Mouse (Mus musculus) Patski (cell line): ENCODE measurements at regions not wholly inside any gene's neighbourhood (a gene's known extent, or its start where the extent isn't known, plus 50 kb on each side); places are given as distances from the start of the nearest gene placed in this dataset.

ENCODE experiments used
- ATAC-seq: fragments of 100-300 bp; one replicate; pipeline ENCODE4 v1.8.0; 2021
- CTCF ChIA-PET: fragments of 350-600 bp; sonication (Branson Sonifier 250); formaldehyde crosslinking; loops from one replicate; lab custom pipeline; 2022; ENCODE audit warnings: inconsistent platforms; lab: Charles Lee
- POLR2A ChIA-PET: fragments of 350-600 bp; sonication (Branson Sonifier 250); formaldehyde crosslinking; loops from one replicate; lab custom pipeline; 2022; ENCODE audit warnings: antibody characterized with exemption, inconsistent platforms; lab: Charles Lee
- DNase-seq: peaks from one replicate; pipeline ENCODE4 v3.0.0-alpha.2; 2011; ENCODE audit warnings: low read depth, low spot score
- H3K27me3 ChIP-seq: fragments of 371-371 bp; one replicate; pipeline ENCODE4 v1.5.1; 2021
- CTCF ChIP-seq: fragments of 100-300 bp; IDR thresholded peaks from one replicate; pipeline ENCODE4 v1.5.1; 2021
- in situ Hi-C: fragments of 300-500 bp; cut with MboI; formaldehyde crosslinking; loops from 3 replicates; pipeline ENCODE4 v1.11.1; 2018; ENCODE audit warnings: low pct_unique_long_range_greater_than_20kb, mixed read lengths

DNA sequence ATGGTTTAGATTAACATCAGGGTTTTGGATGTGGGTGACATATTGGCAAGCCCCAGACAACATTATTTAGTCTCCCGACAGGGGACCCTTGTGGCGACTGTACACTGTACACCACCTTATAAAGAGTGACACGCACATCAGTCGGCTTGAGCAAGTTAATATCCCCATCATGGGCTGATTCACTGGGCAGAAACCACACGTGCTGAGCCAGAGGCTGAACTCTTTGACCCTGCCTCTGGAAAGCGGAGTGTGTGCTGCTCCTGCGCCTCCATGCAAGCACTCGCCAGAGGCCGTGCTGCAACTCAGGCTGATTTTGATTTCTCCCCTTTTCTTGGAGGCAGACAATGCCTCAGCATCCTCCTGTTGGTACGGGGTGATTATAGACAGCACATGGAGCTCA, 125.2 kb upstream of the Msx2 start:
- POLR2A ChIA-PET, result no interaction called here
- CTCF ChIA-PET, result no interaction called here
- no peak for TF ChIP-seq CTCF
- DNase-seq (no peak), ATAC-seq (no peak)
- peaks cover 27% of the 10 kb centered on the region for H3K27me3 ChIP-seq
- in situ Hi-C loops, result no loop called here

DNA sequence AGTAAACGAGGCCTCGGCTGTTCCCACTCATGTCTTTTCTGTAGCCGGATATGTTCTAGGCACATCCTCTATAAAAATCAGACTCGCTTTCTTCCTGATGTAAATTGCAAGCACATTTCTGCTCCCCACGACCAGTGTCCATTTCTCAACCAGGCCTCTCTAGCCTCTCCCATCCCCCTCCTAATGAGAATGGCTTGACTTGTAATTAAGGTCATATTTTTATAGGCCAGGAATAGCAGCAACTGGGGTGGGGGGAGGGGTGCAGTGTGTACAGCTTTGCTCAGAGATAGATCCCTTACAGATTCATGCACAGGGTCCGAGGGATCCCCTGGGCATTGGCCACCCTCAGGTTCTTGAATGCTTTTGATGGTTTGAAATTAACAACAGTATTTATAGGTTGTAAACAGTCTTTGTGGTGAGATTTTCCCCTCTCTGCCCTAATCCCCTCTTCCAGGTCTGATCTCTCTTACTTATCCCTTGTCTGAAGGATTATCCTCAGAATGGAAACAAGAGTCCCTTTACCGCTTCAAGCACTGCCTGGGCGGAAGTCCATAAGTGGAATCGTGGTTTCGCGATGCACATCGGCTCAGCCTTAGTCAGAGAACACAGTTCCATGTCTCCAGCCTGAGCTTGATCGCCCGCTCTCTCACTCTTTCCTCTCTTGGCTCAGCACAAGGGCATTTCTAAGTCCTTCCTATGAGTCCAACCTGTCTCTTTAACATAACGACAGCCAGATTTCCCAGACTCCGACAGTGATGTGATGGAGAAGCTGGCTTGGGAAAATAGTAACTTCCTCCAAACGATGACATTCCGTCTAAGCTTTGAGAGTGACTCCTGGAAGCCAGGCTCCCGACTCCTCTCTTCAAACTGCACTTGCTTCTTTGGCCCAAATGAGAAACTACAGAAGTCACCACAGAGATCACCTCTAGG, 124.3 kb upstream of the Msx2 start:
- ATAC-seq (no peak), DNase-seq (no peak)
- POLR2A ChIA-PET, result no interaction called here
- CTCF ChIA-PET, result no interaction called here
- H3K27me3 ChIP-seq, result peaks cover 21% of the 10 kb centered on the region
- in situ Hi-C loops, result no loop called here
- TF ChIP-seq CTCF, result no peak

DNA sequence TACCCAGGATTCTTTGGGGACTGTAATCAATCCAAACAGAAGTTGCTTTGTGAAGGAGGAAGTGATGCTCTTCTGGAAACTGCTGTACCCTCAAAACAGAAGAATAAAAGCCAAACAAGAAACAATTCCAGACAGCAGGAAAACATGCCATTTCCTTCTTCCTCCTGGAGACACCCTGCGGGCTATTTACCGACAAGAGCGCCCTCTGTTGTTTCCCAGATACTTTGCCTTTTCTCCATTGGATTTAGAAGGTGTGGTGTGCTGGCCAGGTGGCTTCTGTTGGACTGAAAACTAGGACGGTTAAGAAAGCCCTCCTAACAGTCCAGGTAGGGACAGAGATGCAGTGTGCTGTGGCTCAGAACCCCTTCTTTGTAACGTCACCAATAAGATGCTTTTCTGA, 119.9 kb upstream of the Msx2 start:
- peaks cover 11% of the 10 kb centered on the region for H3K27me3 ChIP-seq
- peak; percentile 60 for TF ChIP-seq CTCF
- in situ Hi-C loops, result no loop called here
- no peak for ATAC-seq
- no peak for DNase-seq
- ChIA-PET POLR2A (no interaction called here), CTCF (no interaction called here)

DNA sequence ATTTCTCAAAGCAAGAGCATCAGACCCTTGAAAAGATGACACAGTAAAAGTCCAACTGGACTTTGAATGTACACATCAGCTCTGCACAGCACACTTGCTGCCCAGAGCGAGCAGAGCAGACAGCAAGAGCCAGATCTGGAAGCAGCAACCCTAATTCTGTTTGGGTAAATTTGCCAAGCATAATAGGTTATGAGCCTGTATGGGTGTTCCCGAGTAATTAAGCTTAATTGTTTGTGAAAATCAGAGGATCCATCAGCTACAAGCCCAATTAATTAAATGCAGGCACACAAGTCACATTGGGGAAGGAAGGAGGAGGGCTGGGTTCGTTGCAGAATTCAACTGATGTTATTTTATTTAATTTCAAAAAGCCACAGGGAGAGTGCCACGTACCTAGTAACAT, 113.9 kb upstream of the Msx2 start:
- TF ChIP-seq CTCF, result no peak
- in situ Hi-C loops, result loop anchor here (10.0 kb wide), 1 partner anchor 102 kb away; no protein-coding TSS in a partner anchor
- ChIA-PET CTCF (no interaction called here), POLR2A (no interaction called here)
- DNase-seq (no peak), ATAC-seq (no peak)
- H3K27me3 ChIP-seq, result no peaks in the 10 kb centered on the region

DNA sequence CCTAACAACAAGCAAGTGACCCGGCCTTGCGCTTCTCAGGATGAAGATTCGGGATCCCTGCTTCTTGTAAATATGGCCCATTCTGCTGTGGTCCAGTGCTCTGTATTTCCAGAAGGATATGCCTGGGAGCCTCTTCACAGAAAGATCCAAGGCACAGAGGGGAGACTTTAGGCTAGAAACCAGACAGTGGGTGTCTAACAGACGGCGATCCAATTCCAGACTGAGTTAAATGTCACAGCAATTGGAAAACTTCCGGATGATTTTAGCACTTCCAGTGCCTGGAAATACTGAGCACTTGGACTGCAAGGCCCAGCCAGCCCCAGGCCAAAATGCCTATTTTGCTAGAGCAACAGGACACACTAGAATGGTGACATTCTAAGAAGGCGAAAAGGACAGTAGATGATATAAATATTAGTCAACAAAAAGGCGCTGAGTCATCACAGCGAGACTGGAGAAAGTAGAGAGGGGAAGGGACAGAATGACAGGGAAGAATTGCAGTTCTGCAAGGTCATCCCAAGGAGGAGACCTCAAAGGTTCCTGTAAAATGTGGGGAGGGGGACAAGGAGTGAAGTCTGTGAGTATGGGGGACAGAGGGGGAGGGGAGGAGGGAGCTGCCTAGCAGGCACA, 111.7 kb upstream of the Msx2 start:
- POLR2A ChIA-PET, result no interaction called here
- no peaks in the 10 kb centered on the region for H3K27me3 ChIP-seq
- in situ Hi-C loops, result loop anchor here (10.0 kb wide), 1 partner anchor 100 kb away; no protein-coding TSS in a partner anchor
- DNase-seq, result no peak
- CTCF ChIA-PET, result no interaction called here
- ATAC-seq, result no peak
- TF ChIP-seq CTCF, result no peak

DNA sequence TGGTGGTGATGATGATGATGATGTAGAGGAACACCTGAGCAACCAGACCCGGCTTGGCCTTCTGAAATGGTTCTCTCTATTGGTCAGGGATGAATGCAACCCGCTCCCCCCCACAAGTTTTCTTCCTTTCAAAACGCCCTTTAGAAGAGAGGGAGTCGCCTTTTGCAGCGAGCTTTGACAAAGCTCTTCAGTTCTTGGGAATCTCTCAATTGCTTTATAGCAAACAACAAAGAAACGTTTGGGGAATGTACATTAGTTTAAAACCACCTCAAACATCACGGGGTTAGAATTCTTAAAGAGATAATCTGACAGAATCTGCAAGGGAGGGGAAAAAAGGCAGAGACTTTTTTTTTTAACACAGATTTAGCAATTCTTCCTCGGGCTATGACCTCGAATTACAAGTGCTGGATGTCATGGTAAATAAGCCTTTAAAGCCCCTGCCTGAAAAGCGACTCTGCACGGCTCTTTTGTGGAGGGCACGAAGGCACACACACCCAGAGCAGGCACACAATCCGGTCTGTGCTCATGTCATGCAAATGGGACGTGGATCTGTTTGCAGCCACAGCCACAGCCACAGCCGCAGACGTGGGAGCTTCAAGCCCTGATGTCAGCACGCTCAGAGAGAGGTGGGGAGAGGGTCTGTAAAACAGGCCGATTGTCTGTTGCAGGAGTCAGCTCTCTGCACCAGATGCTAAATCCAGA, 81.2 kb upstream of the Msx2 start:
- DNase-seq, result no peak
- CTCF ChIA-PET, result no interaction called here
- no peak for ATAC-seq
- POLR2A ChIA-PET, result no interaction called here
- in situ Hi-C loops, result no loop called here
- peaks cover 5% of the 10 kb centered on the region for H3K27me3 ChIP-seq
- no peak for TF ChIP-seq CTCF

DNA sequence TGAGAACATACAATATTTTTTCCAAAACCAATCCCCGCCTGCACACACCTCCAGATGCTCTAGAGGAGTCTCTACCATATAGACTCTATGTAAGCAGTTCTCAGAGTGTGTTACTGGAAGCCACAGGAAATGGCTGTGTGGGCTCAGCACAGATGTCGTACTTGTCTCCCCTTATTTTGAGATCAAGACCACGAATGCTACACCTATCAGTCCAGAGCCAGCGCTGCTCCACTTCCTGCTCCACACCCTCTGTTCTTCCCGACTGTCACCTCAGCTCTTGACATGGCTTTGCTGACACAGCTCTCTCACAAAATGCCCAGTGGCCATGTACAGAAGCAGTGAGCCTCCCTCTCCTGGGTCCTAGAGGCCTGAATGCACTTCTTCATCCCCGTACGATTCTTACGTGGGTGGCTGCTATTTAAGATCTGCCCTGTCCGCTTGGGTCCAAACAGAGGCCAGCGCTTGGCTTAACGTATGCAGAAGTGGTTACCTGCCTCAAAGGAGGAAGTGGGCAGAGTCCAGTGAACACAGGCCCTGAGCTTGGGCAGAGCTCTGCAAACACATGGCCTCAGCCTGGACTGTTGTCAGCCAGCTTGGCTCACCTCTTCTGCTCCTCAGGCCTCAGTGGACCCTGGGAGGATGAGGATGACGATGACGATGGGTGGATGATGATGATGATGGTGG, 80.5 kb upstream of the Msx2 start:
- ATAC-seq, result no peak
- ChIA-PET CTCF (no interaction called here), POLR2A (no interaction called here)
- H3K27me3 ChIP-seq, result peaks cover 5% of the 10 kb centered on the region
- TF ChIP-seq CTCF, result no peak
- in situ Hi-C loops, result no loop called here
- no peak for DNase-seq

DNA sequence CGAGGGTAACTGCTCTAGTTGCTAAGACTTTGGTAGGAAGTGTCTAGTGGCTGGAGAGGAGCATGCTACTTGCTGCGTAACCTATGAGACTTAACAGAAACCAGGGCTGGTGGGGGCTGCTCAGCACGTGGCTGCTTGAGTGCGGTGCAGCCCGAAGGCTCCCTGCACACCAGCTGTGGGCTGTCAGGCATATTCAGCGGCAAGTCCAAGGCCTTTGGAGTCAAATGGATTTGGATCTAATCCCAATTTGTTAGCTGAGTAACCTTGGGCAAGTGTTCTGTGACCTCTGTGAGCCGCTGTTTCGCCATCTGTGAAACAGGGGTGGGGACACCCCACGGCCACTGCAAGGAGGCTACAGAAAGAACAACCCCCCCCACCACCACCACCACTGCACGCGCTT, 75.5 kb upstream of the Msx2 start:
- TF ChIP-seq CTCF, result no peak
- ChIA-PET POLR2A (no interaction called here), CTCF (no interaction called here)
- H3K27me3 ChIP-seq, result peaks cover 4% of the 10 kb centered on the region
- no peak for DNase-seq
- in situ Hi-C loops, result no loop called here
- ATAC-seq, result no peak

DNA sequence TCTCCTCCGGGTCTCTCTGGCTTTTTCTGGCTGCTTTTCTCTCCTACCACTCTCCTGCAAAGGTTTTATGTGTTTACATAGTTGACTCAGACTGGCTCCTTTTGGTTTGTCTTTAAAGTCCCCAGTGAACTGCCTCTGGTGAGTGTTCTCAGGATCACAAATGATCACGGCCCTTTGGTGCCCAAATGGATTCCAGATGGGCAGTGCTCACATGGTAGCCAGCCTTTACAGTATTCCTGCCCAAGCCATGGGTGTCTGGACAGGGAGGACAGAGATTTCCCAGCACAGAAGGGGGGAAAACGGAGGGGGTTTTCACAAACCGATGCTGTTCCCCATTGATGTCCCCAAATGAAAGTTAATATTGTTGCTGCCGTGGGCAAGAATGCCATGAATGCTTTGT, 70.4 kb upstream of the Msx2 start:
- TF ChIP-seq CTCF, result no peak
- peaks cover 7% of the 10 kb centered on the region for H3K27me3 ChIP-seq
- ChIA-PET POLR2A (no interaction called here), CTCF (no interaction called here)
- no peak for ATAC-seq
- no peak for DNase-seq
- in situ Hi-C loops, result no loop called here

DNA sequence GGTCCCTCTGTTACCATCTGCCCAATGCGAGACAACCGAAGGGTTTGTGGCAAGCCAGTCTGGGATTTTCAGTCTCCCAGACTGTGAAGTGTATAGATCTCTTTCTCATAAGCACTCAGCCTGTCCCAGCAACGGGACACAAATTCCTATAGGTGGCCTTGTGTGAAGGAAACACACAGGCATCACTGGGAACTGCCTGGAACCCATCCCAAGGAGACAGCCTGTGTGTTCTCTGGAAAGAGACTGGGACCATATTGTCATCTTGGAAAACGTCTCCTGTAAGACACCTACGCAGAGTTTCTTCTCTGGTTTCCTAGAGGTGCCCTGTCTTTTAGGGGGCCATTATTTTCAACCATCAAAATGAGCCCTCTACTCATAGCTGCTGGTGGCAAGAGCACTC, 66.9 kb upstream of the Msx2 start:
- ATAC-seq, result no peak
- ChIA-PET CTCF (no interaction called here), POLR2A (no interaction called here)
- no peak for TF ChIP-seq CTCF
- H3K27me3 ChIP-seq, result peaks cover 4% of the 10 kb centered on the region
- no peak for DNase-seq
- in situ Hi-C loops, result no loop called here
